Mouse (Mus musculus) stomach, embryonic 14.5 days (tissue): ENCODE results near the gene Slx1b. TPM values are rescaled to one million over a fixed set of nuclear protein-coding genes. Genes with fewer than 3 reads are reported as not detected.

Experiments
- ATAC-seq: fragments of 200-750 bp; cut with Nextera tagmentation; 2 replicates; pipeline ENCODE4 v1.8.0; 2017; ENCODE audit warnings: low read depth, moderate TSS enrichment; ENCODE audit not compliant: insufficient number of reproducible peaks, insufficient read depth, low FRiP score
- H3K27ac ChIP-seq: fragments of 300-500 bp; sonication (generic); 2 replicates; pipeline ENCODE4 v1.5.1; 2014; ENCODE audit warnings: mild to moderate bottlenecking, low read length, moderate library complexity, mixed read lengths
- H3K27me3 ChIP-seq: fragments of 300-500 bp; sonication (generic); 2 replicates; pipeline ENCODE4 v1.6.1; 2014; ENCODE audit warnings: low read length, control low read depth, mixed read lengths; ENCODE audit not compliant: control insufficient read depth, insufficient read depth
- H3K36me3 ChIP-seq: fragments of 300-500 bp; sonication (generic); 2 replicates; pipeline ENCODE4 v1.6.1; 2014; ENCODE audit warnings: mild to moderate bottlenecking, control low read depth, low read length, moderate library complexity, mixed read lengths; ENCODE audit not compliant: control insufficient read depth, insufficient read depth
- H3K4me1 ChIP-seq: fragments of 300-500 bp; sonication (generic); 2 replicates; pipeline ENCODE4 v1.6.1; 2014; ENCODE audit warnings: low read length, control low read depth, mixed read lengths; ENCODE audit not compliant: control insufficient read depth, insufficient read depth
- H3K4me2 ChIP-seq: fragments of 300-500 bp; sonication (generic); replicated peaks from 2 replicates; pipeline ENCODE4 v1.6.1; 2014; ENCODE audit warnings: low read depth, low read length, control low read depth
- H3K4me3 ChIP-seq: fragments of 300-500 bp; sonication (generic); 2 replicates; pipeline ENCODE4 v1.5.1; 2014; ENCODE audit warnings: low read depth, low read length, control low read depth
- H3K9ac ChIP-seq: fragments of 300-500 bp; sonication (generic); replicated peaks from 2 replicates; pipeline ENCODE4 v1.6.1; 2014; ENCODE audit warnings: low read depth, mild to moderate bottlenecking, control low read depth, low read length, moderate library complexity, mixed read lengths
- H3K9me3 ChIP-seq: fragments of 300-500 bp; sonication (generic); 2 replicates; pipeline ENCODE4 v1.6.1; 2016; ENCODE audit warnings: low read depth, low read length, control low read depth; ENCODE audit not compliant: control insufficient read depth
- WGBS: fragments of 180-500 bp; shearing (Covaris S2); extraction: QIAGEN DNeasy Blood & Tissue Kit; methylation state at CpG from one replicate; pipeline ENCODE4 v1.1.7; 2014; 5-methylcytosine and 5-hydroxymethylcytosine counted together
- polyA plus RNA-seq: library from polyadenylated mRNA; unstranded; fragments of >200 nt; fragmentation: Nextera tagmentation; extraction: Ambion mirVana; gene quantifications from 2 replicates; pipeline ENCODE4 v1.2.1, GENCODE M21; 2014

Gene Slx1b
- polyA plus RNA-seq, 1 experiment from 2014 or later, result 8.4 TPM

GRCm38 (mm10) chr7:126676631-126677220 lies 18.9 kb downstream of the Slx1b start:
- H3K4me1 ChIP-seq, result no peaks in the 10 kb centered on the region
- H3K27ac ChIP-seq, result no peak overlapping the region
- peaks cover 12% of the 10 kb centered on the region; the same call in 1 of the 2 replicates for H3K36me3 ChIP-seq
- WGBS, result 72% methylated on average over 4 of the region's 4 CpGs
- no peaks in the 10 kb centered on the region for H3K27me3 ChIP-seq
- H3K9ac ChIP-seq, result no peak overlapping the region
- H3K9me3 ChIP-seq, result no peaks in the 10 kb centered on the region
- H3K4me3 ChIP-seq, result no peak overlapping the region
- no peak overlapping the region for H3K4me2 ChIP-seq
- no peak for ATAC-seq

- H3K9ac ChIP-seq, result no peak within 1 kb of the TSS
- H3K9me3 ChIP-seq, result no peaks in the 10 kb centered on the region
- no peak for ATAC-seq
- no peak within 1 kb of the TSS for H3K4me2 ChIP-seq
- H3K36me3 ChIP-seq, result peaks cover 16% of the 10 kb centered on the region
- no peak within 1 kb of the TSS for H3K4me3 ChIP-seq
- H3K4me1 ChIP-seq, result no peaks in the 10 kb centered on the region
- no peak within 1 kb of the TSS for H3K27ac ChIP-seq
- 81% methylated on average over 1 of the region's 1 CpGs for WGBS
- no peaks in the 10 kb centered on the region for H3K27me3 ChIP-seq
Measured at GRCm38 (mm10) chr7:126676207-126676606, 19.4 kb downstream of the Slx1b start, which contains the start of gene Sult1a1. Gene Sult1a1, minus strand, starts transcription at chr7:126676432.

- Histone ChIP-seq H3K27ac (no peak overlapping the region), H3K4me2 (no peak overlapping the region), H3K4me1 (no peaks in the 10 kb centered on the region), H3K9me3 (no peaks in the 10 kb centered on the region), H3K9ac (no peak overlapping the region), H3K27me3 (no peaks in the 10 kb centered on the region), H3K36me3 (peaks cover 23% of the 10 kb centered on the region), H3K4me3 (no peak overlapping the region)
- 93% methylated on average over 8 of the region's 8 CpGs for WGBS
- no peak for ATAC-seq
Measured at GRCm38 (mm10) chr7:126675104-126675503, 20.5 kb downstream of the Slx1b start.

GRCm38 (mm10) chr7:126672111-126672510 lies 23.5 kb downstream of the Slx1b start:
- H3K4me2 ChIP-seq, result no peak overlapping the region
- H3K36me3 ChIP-seq, result peaks cover 29% of the 10 kb centered on the region
- H3K4me3 ChIP-seq, result no peak overlapping the region
- H3K27me3 ChIP-seq, result no peaks in the 10 kb centered on the region
- no peak overlapping the region for H3K27ac ChIP-seq
- H3K9ac ChIP-seq, result no peak overlapping the region
- ATAC-seq, result no peak
- no peaks in the 10 kb centered on the region for H3K9me3 ChIP-seq
- WGBS, result 90% methylated on average over 9 of the region's 9 CpGs
- H3K4me1 ChIP-seq, result no peaks in the 10 kb centered on the region

- Histone ChIP-seq H3K9ac (no peak overlapping the region), H3K9me3 (no peaks in the 10 kb centered on the region), H3K4me1 (no peaks in the 10 kb centered on the region), H3K36me3 (peaks cover 33% of the 10 kb centered on the region), H3K27me3 (no peaks in the 10 kb centered on the region), H3K4me3 (no peak overlapping the region), H3K4me2 (no peak overlapping the region), H3K27ac (no peak overlapping the region)
- no peak for ATAC-seq
- 92% methylated on average over 3 of the region's 3 CpGs for WGBS
Measured at GRCm38 (mm10) chr7:126670152-126670551, 25.4 kb downstream of the Slx1b start.

- Histone ChIP-seq H3K4me1 (no peaks in the 10 kb centered on the region), H3K4me3 (no peak overlapping the region), H3K27me3 (no peaks in the 10 kb centered on the region), H3K9me3 (no peaks in the 10 kb centered on the region), H3K4me2 (no peak overlapping the region), H3K9ac (no peak overlapping the region), H3K27ac (no peak overlapping the region), H3K36me3 (peaks cover 40% of the 10 kb centered on the region)
- WGBS, result 71% methylated on average over 5 of the region's 5 CpGs
- no peak for ATAC-seq
Measured at GRCm38 (mm10) chr7:126668452-126668851, 27.1 kb downstream of the Slx1b start.

GRCm38 (mm10) chr7:126667495-126668090 lies 28.0 kb downstream of the Slx1b start:
- Histone ChIP-seq H3K27me3 (no peaks in the 10 kb centered on the region), H3K4me3 (no peak overlapping the region), H3K9ac (no peak overlapping the region), H3K4me2 (no peak overlapping the region), H3K27ac (no peak overlapping the region), H3K36me3 (peaks cover 37% of the 10 kb centered on the region), H3K9me3 (no peaks in the 10 kb centered on the region), H3K4me1 (no peaks in the 10 kb centered on the region)
- no peak for ATAC-seq
- WGBS, result 87% methylated on average over 9 of the region's 9 CpGs

GRCm38 (mm10) chr7:126665269-126665668 lies 30.3 kb downstream of the Slx1b start:
- ATAC-seq, result no peak
- H3K36me3 ChIP-seq, result peaks cover 23% of the 10 kb centered on the region

GRCm38 (mm10) chr7:126663646-126664045 lies 31.9 kb downstream of the Slx1b start:
- 52% methylated on average over 8 of the region's 8 CpGs for WGBS
- Histone ChIP-seq H3K27ac (no peak overlapping the region), H3K4me1 (no peaks in the 10 kb centered on the region), H3K4me2 (no peak overlapping the region), H3K36me3 (peaks cover 16% of the 10 kb centered on the region; the same call in 1 of the 2 replicates), H3K27me3 (no peaks in the 10 kb centered on the region), H3K9me3 (no peaks in the 10 kb centered on the region), H3K4me3 (no peak overlapping the region), H3K9ac (no peak overlapping the region)
- ATAC-seq, result no peak

More at GRCm38 (mm10) chr7:126665269-126665668, 30.3 kb downstream of the Slx1b start:
- WGBS, result 87% methylated on average over 3 of the region's 3 CpGs
- no peaks in the 10 kb centered on the region for H3K9me3 ChIP-seq
- H3K9ac ChIP-seq, result no peak overlapping the region
- H3K4me3 ChIP-seq, result no peak overlapping the region
- no peak overlapping the region for H3K27ac ChIP-seq
- H3K4me2 ChIP-seq, result no peak overlapping the region
- H3K27me3 ChIP-seq, result no peaks in the 10 kb centered on the region
- H3K4me1 ChIP-seq, result no peaks in the 10 kb centered on the region
